Mouse (Mus musculus): ENCODE measurements around the gene Il10.
A peak's percentile ranks its signal among the peaks of the same experiment; 100 is the strongest.
"Not testable (repeated sequence)": the region's sequence is repeated elsewhere in the genome, so short reads cannot be mapped to it uniquely, and the experiment has no call there.

Il10 gene

DNA sequence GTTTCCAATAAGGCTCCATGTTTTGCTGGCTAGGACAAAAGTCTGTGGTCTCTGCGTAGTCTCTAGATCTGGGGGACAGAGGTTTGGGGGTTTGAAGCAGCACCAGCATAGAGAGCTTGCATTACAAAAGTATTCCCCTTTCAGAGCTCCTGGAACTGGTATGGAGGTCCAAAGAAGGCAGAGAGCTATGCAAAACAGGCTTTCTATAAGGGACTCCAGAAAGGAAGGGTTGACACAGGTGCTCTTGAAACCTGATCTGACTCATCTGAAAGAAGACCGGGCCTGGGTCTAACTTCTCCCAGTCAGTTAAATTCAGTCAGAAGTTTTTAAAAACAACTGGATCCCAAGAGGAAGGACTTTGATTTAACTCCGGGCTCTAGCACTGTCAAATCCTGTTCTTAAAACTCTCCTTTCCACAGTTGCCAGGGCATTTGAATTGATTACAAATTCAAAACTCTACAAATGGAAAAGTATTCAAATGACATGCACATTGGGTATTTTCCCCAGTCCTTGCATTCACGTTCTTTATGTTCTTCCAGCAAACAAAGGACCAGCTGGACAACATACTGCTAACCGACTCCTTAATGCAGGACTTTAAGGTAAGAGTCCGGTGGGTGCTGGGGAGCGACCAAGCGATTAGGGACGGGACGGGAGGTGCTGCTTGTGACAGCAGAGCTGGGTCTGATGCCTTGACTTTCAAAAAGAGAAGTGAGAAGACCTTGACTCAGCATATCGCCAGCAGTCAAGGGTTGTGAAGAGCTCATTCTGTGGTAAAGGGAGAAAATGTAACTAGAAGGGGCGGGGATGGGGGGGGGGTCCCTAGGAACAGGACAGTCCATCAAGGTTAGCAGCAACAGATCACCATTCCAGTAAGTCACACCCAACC is 1.0 kb downstream of the Il10 start:
- DNase-seq (ENCODE audit: low spot score): no peak

DNA sequence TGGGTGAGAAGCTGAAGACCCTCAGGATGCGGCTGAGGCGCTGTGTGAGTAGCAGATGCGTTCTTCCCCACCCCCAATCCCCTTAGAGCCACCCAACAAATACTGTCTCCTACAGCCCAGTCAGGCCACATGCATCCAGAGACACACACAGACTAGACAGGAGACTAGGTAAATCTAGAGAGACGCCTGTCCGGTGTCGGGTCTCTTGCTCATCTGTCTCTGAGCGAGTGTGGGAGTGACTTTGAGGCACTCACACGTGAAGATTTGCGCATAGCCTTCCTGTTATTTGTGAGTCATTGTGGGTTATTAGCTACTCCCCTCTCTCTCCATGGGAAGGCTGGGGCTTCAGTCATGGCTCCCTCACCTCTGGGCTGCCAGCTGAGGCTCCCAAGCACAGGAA is 1.8 kb downstream of the Il10 start:
- DNase-seq (ENCODE audit: low spot score): no peak

- no peak for DNase-seq (ENCODE audit: low spot score)
Measured at GRCm38 (mm10) chr1:131021900-131022590, 2.4 kb downstream of the Il10 start.

GRCm38 (mm10) chr1:131022591-131023249 is 3.1 kb downstream of the Il10 start:
- DNase-seq (ENCODE audit: low spot score): no peak

DNA sequence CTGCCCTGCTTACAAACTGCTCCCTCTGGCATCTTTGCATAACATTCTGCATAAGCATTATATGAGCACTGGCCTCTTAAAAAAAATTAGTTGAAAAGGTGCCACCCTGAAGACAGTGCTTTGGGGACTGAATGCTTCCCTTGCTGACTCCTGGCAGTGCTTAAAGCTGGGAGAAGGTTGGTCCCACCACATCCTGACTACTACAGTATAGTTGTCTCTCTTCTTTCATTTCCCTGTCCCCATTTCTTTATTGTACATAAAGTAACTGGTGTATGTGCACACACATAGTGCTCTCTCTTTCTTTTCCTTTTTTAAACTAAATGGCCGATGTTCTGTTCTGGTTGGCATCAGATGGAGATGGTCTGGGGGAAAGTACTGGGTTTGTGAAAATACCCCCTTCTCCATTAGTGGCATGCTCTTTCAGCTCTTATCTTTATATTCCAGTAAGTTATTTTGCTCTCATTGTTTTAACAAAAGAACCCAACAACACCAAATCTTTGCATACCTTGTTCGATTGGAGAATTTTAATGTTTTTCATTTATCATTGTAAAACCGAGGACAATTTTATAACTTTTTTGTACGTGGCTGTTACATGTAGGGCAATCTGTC is 3.7 kb downstream of the Il10 start:
- DNase-seq (ENCODE audit: low spot score): not testable (repeated sequence)

DNA sequence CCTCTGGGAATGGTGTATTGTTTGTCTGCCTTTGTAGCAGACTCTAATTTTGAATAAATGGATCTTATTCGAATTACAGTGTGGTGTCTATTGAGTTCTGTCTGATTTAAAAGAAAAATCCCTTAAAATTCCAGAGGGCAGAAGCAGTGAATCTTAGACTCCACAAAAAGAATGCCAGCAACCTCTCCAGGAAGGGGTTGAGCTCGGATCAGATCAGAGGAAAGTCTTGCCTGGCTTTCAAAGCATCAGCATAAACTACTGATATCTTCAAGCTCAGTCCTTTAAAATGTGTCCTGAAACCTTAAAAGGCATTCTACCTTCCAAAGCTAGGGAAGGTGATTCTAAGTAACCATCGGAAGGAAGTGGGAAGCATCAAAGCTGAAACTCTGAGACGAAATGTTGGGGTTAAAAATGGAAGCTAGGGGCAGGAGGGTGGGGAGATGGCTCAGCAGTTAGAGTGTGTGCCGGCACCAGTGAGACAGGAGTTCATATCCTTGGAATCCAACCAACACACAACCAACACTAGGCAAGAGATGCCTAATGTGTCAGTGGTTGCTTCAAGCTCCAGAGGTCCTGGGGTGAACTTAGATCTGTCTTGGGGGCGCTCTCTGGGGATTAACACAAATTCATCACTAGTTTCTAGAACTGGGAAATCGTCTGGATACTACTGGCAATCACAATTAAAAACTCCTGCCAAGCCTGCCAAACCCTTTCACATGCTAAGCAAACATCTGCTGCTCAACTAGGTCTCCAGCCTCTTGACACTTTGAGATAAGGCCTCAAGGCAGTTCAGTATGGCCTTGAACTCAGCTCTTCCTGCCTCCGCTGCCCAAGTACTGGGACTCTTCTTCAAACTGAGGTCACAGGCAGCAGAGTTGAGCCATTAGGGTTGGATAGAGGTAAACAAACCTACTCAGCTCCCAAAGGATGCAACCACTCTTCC is 5.5 kb downstream of the Il10 start:
- no peak for DNase-seq (ENCODE audit: low spot score)

- no peak for DNase-seq (ENCODE audit: low spot score)
Measured at GRCm38 (mm10) chr1:131025843-131026190, 6.2 kb downstream of the Il10 start.

- no peak for DNase-seq (ENCODE audit: low spot score)
Measured at GRCm38 (mm10) chr1:131029215-131029614, 9.6 kb downstream of the Il10 start.

- no peak for DNase-seq (ENCODE audit: low spot score)
Measured at GRCm38 (mm10) chr1:131030261-131030660, 10.6 kb downstream of the Il10 start.

DNA sequence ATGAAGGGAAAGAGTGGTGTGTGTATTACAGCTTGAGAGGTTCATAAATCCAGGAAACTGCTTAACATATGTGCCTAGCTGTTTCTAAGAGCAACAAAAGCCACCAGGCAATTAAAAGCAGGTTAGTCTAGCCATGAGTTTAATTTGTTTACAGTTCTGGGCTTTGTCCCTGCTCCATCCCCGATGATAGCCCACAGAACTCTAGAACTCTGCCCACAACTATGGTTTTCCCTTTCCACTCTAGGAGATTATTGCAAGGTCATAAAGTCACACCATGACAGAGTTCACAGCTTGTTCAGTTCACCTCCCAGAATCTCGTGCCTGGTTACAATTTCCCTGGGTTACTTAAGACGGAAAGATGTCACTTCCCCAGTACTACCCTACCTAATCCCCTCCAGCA is 11.6 kb downstream of the Il10 start:
- no peak for DNase-seq (ENCODE audit: low spot score)

DNA sequence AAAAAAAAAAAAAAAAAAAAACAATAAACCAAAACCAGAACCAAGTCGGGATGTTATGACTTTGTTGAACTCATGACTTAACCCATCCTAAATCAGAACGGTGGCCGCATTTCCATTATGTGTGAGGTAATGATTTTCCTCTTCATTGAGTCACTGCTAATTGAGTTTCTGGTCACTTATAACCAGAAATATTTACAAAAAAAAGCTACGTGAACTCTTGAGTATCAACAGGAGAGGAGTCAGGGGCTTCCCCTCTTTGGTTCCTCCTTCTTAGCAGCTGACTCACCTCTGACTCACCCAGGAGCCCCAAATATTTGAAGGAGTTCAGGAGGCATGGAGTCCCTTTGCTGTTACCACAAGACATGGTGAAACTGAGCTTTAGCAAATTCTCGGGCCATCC is 18.4 kb downstream of the Il10 start:
- no peak for DNase-seq (ENCODE audit: low spot score)

DNA sequence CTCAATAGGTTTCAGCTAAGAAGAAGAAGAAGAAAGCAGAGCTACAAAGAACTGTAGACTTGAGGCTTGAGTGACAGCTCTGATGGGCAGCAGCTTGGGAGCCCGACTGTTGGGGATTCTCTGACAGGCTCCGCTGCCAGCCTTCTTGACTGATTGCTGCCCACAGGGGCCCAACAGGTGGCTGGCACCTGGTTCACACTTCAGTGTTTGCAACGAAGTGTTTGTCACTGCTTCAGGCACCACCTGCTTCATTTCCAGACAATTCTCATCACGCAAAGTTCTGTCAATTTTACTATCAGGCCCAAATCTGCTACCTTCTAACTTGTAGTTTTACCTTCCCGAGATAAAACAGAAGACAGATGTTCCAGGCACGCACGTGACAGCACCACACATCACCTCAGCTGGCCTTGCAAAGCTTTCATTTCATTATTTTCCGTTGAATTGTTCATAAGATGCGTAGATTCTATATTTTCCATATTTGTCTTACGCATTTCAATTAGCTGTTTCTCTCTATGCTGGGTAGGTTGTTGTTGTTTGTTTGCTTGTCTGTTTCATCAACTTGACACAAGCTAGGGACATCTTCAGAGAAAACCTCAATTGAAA is 18.9 kb downstream of the Il10 start:
- no peak for DNase-seq (ENCODE audit: low spot score)

- DNase-seq (ENCODE audit: low spot score): no peak
Measured at GRCm38 (mm10) chr1:131039479-131039878, 19.8 kb downstream of the Il10 start.

- no peak for DNase-seq (ENCODE audit: low spot score)
Measured at GRCm38 (mm10) chr1:131042263-131042662, 22.6 kb downstream of the Il10 start.

GRCm38 (mm10) chr1:131042721-131043120 is 23.1 kb downstream of the Il10 start:
- DNase-seq (ENCODE audit: low spot score): no peak

DNA sequence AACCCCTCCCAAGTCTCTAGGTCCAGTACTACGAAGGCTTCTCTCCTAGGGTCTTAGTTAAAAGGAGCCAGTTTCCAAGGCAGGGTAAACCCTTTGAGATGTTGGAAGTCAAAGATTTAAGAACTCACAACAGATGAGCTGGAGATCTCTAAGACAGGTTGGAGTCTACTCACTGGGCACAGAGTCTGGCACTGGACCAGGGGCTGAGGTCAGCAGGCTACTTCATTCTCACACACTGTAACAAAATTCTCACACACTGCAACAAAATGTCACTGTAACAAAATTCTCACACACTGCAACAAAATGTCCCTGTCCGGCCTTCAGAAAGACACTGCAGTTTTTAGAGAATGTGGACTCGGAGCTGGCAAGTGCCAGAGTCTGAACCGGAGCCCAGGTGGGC is 24.0 kb downstream of the Il10 start:
- peak; percentile 85 for DNase-seq (ENCODE audit: low spot score)

GRCm38 (mm10) chr1:131045723-131046355 is 26.2 kb downstream of the Il10 start:
- no peak for DNase-seq (ENCODE audit: low spot score)

DNA sequence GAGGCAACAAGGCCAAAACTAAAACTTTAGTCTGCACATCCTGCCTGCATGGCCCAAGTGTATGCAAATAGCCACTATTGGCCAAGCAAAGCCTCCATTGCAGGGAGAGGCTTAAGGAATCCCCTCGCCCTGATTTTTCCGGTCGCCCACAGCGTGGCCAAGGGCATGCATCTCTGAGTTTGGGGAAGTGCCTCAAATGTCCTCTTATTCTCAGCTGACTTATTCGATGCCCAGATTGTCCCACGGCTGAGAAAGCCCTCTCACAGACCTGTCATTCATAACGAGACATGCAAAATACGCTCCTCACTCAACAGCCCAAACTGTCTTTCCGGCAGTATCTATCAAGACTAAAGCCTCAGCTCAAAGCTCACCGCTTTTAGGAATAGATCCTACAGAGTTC is 27.0 kb downstream of the Il10 start:
- no peak for DNase-seq (ENCODE audit: low spot score)

DNA sequence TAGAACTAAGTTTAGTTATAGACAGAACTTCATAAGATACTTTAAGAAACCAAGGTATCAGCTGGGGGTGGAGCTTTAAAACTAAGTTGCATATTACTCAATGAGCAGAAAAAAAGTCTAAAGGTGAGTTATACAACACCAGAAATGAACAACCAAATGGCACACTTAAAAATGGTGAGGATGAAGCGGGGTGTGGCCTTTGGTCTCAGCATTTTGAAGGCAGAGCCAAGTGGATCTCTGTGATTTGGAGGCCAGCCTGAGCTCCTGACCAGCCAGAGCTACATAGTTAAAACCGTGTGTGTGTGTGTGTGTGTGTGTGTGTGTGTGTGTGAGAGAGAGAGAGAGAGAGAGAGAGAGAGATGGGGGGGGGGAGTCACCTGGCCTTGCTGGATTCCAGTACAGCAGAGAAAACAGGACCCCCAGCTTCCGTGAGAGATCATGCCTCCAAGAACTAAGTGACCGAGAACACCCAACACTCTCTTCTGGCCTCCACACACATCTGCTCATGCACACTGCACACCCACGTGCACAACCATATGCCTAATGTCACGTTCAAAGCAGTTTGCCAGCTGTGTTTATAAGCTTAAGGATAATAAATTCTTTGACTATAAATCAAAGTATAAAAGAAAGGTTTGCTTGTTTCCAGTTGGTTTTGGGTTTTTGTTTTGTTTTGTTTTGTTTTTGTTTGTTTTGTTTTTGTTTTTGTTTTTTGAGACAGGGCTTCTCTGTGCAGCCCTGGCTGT is 28.6 kb downstream of the Il10 start:
- DNase-seq (ENCODE audit: low spot score): no peak

- no peak for DNase-seq (ENCODE audit: low spot score)
Measured at GRCm38 (mm10) chr1:131048946-131049345, 29.3 kb downstream of the Il10 start.

All from testis, postnatal 10 days (tissue).